Mouse (Mus musculus): ENCODE measurements around the gene Hyal3.
"Not testable (repeated sequence)": the region's sequence is repeated elsewhere in the genome, so short reads cannot be mapped to it uniquely, and the experiment has no call there.

Hyal3 gene

DNA sequence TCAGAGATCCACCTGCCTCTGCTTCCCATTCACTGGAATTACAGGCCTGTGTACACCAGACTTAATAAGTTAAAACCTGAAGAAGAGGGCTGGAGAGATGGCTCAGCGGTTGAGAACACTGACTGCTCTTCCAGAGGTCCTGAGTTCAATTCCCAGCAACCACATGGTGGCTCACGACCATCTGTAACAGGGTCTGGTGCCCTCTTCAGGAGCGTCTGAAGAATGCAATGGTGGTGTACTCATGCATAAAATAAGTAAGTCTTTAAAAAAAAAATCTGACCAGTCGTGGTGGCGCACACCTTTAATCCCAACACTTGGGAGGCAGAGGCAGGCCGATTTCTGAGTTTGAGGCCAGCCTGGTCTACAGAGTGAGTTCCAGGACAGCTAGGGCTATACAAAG lies 6.8 kb upstream of the Hyal3 start:
- DNase-seq, result not testable (repeated sequence)

DNA sequence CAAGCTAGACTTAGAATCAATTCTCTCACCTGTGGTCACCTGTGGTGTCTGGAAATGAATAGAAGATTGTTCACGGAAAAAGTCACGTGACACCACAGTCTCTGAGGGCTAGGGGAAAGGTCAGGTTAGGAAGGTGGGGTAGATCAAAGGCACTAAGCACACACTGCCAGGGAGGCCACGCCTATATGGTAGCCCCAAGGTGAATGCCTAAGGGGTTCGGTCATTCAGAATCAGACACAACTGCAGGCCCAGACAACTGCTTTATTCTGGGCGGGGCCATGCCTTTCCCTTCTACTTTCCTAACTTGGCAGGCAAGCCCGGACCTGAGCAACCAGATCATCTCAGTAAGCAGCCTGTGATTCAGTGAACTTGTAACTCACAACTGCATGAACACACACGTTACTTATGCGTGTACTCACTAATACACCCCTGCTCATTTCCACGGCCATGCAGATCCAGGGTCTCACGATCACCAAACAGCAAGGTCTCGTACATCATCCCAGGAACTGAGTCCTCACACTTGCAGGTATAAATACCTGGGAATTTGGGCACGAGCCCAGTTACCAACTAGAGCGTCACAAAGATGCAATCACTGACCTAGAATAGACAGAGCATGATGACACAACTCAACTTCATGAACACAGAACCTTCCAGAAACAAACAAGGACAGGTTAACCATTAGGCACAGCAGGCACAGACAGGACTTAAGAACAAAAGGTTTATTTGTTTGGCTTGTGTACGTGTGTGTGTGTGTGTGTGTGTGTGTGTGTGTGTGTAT lies 4.8 kb upstream of the Hyal3 start:
- no peak for DNase-seq

DNA sequence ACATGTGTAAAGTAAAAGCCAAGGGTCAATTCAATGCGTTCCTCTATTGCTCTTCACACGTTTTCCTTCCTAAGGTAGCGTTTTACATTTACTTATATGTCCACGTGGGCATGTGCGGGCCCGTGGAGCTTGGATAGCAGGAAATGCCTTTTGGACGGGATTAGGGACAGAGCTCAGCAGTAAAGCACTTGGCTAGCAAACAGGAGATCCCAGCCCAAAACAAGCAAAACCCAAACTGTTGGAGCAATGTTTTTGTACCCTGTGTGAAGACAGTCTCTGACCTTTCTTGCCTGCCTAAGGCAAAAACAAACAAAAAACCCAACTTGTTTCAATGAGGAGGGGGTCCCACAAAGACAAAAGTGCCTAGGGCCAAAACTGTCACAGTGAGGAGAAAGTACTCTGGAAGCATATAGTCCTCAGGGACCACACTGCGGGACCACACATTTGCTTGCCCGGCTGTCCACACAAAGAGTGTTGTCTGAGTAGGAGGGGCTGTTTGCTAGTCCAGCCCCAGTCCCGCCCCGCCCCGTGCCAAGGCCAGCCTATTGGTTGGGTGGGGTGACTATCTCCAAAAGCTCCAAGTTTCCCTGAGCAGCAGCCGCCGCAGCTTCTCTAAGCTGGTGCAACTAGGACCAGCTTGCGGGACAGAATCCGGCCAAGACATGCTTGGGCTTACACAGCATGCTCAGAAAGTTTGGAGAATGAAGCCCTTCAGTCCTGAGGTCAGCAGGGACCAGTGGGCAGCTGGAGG lies 4.1 kb upstream of the Hyal3 start, which contains the start of gene Hyal1:
Gene Hyal1 (plus strand): TSS at position 571 of the 751 bp plus-strand sequence.
- peak; percentile 90 for DNase-seq

- DNase-seq, result no peak
These were observed 2.7 kb upstream of the Hyal3 start for GRCm38 (mm10) chr9:107577871-107578270.

DNA sequence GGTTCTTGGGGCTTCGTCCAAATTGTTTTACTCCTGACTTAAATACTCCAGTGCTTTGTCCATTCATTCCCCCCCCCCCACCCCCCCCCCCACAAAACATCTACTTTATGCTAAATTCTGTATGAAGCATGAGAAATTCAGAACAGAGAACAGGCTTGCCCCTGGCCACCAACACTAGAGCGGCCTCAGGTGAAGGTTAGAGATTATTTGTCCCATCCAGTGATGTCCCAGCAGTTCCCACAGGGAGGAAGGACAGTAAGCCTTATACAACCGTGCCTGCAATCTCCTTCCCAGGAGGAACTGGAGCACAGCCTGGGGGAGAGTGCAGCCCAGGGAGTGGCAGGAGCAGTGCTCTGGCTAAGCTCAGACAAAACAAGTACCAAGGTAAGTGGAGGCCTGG lies 2.0 kb upstream of the Hyal3 start, which contains the start of gene Naa80:
Gene Naa80 (plus strand): TSS at position 301 of the 400 bp plus-strand sequence.
- DNase-seq, result no peak

GRCm38 (mm10) chr9:107579023-107579900 lies 1.4 kb upstream of the Hyal3 start:
- DNase-seq, result no peak

DNA sequence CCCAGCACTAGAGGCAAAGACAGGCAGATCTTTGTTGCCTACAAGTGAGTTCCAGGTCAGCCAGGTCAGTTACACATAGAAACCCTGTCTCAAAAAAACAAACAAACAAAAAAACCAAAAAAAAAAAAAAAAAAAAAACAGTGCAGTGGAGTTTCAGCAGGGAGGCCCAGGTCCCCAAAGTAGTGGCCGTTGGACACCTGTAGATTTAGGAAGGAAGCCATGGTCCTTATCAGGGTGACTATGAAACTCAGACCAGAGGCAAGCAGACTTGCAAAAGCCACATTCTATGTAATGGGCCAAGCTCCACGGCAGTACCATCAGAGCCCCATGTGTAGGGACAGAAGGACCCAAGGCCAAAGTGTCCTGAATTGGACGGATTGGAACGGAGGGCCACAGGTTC lies 966 bp downstream of the Hyal3 start:
- DNase-seq, result no peak

- DNase-seq, result no peak
These were observed 2.0 kb downstream of the Hyal3 start for GRCm38 (mm10) chr9:107582509-107583062.

GRCm38 (mm10) chr9:107583174-107583573 lies 2.6 kb downstream of the Hyal3 start:
- no peak for DNase-seq

- no peak for DNase-seq
These were observed 5.9 kb downstream of the Hyal3 start for GRCm38 (mm10) chr9:107586504-107586903.

DNA sequence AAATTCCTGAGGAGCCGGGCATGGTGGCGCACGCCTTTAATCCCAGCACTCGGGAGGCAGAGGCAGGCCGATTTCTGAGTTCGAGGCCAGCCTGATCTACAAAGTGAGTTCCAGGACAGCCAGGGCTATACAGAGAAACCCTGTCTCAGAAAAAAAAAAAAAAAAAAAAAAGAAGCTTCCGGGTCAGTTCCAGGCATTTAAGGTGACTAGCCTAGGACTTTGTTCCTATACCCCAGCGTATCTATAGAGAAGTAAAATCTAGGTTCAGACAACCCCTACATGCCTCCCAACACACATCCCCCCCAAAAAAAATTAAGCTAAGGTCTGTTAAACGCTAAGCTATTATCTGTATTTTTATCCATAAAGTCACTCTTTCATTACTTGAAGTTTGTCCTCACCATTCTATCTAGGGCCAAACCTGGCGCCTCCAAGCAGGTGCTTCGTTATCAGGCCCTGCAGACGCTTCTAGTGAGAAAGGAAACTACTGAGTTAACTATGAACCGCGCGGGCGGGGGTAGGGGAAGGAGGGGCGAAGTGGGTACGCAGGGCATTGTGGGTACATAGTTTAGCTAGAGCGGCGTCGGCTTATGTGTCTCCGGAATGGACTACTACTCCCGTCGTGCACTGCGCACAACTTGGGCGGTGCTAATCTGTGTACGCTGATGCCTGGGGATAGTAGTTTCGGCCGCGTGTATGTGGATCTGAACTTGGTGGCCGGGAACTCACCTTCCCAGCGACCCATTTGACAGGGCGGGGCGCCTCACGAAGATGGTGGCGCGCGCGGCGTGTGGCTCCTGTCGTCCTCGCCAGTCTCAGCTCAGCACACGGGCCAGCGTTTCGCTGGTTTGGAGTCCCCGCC lies 6.6 kb downstream of the Hyal3 start, which contains the start of gene Ifrd2:
Gene Ifrd2 (plus strand): TSS at position 669 of the 859 bp plus-strand sequence.
- DNase-seq, result peak; percentile 99

DNA sequence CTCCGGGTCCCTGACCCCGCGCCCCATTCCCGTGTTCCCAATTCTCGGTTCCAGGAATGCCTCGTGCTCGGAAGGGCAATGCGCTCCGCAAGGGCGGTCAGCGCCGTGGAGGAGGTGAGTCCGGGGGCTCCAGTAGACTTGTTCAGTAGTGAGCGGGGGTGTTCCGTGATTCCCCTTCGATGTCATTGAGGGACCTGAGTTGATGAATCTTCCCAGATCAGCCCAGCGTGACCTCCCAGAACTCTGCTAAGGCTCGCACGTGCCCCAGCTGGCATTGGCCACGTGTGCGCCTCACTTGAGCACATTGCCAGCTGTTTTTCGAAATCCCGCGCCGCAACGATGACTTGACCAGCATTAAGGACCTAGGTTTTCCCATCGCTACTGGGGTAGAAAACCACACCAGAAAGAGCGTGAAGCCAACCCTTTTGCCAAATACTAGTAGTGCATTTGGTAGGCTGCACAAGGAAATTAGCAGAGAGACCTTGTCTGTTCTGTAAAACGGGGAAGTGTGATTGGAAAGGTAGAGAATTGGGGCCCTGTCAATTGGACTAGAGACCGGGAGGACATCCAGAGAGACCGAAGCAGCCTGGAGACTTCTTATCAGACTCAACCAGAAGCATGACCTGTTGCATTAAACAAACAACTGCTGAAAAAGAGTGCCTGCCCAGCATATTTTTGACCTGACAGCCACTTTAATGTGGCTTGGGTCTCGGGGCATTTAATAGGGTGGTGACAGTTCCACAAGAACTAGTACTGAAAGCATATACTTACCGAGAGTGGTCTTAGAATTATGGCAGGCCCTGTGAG lies 7.4 kb downstream of the Hyal3 start:
- DNase-seq, result no peak

DNA sequence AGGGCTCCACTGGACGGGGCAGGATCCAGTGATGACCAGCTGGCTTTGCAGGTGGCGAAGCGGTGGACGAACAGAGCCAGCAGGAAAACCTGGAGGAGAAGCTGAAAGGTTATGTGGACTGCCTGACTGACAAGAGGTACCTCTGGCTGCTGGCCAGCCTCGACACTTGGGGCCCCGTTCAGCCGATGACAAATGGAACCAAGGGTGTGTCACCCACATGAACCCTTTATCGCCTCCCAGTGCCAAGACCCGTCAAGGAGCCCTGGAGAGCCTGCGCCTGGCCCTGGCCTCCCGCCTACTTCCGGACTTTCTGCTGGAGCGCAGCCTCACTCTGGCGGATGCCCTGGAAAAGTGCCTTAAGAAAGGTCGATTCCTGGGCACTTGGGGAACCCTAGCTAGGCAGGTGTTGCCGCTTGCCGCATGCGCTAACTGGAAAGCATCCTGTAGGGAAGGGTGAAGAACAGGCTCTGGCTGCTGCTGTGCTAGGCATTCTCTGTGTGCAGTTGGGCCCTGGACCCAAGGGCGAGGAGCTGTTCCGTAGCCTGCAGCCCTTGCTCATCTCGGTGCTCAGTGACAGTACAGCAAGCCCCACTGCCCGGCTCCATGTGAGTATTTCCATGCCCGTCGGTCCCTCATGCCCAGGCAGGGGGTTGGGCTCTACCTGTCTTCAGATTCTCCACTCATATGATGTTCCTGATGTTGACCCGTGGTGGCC lies 9.6 kb downstream of the Hyal3 start:
- DNase-seq, result peak; percentile 59

DNA sequence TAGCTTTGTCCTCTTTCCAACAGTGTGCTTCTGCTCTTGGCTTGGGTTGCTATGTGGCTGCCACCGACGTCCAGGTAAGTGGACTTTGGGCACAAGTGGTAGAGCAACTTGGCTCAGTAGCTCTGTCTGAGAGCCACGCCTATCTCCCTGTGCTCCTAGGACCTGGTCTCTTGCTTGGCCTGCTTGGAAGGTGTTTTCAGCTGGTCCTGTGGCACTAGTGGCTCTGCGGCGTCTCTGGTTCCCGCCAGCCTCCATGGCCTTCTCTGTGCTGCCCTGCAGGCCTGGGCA lies 10.1 kb downstream of the Hyal3 start:
- DNase-seq, result no peak

GRCm38 (mm10) chr9:107593101-107593976 lies 12.7 kb downstream of the Hyal3 start:
- peak; percentile 77 for DNase-seq

DNA sequence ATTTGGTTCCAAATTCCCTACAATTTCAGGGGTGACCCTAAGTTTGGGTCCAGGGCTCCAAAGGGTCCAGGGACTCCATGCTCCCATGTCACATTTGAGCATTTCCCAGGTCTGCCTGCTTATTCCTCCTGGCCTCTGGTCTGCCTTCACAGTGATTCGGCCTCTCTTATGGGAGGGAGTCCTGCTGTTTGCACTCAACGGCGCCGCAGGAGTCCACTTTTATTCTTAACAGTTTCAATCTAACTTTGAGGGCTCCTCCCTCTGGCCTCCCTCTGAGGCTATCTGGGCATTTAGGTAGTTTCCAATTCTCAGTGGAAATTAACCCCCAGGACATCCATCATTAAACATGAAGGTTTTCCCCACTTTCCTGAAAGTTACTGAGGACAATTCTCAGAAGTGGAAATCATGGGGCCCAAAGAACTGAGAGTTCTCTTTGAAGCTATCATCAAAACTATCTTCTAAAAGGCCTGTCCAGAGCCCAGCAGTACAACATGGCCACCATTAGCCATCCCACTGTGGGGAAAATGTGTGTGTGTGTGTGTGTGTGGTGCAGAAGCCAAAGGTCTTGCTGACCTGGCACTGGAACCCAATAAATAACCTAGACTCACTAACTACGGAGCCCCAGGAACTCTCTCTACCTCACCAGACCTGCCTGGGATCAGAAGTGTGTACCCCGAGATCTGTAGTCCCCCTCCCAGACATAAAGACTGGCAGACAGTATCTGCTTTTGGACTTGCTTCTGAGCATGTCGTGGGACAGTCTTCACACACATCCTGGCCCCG lies 13.9 kb downstream of the Hyal3 start:
- DNase-seq, result no peak

DNA sequence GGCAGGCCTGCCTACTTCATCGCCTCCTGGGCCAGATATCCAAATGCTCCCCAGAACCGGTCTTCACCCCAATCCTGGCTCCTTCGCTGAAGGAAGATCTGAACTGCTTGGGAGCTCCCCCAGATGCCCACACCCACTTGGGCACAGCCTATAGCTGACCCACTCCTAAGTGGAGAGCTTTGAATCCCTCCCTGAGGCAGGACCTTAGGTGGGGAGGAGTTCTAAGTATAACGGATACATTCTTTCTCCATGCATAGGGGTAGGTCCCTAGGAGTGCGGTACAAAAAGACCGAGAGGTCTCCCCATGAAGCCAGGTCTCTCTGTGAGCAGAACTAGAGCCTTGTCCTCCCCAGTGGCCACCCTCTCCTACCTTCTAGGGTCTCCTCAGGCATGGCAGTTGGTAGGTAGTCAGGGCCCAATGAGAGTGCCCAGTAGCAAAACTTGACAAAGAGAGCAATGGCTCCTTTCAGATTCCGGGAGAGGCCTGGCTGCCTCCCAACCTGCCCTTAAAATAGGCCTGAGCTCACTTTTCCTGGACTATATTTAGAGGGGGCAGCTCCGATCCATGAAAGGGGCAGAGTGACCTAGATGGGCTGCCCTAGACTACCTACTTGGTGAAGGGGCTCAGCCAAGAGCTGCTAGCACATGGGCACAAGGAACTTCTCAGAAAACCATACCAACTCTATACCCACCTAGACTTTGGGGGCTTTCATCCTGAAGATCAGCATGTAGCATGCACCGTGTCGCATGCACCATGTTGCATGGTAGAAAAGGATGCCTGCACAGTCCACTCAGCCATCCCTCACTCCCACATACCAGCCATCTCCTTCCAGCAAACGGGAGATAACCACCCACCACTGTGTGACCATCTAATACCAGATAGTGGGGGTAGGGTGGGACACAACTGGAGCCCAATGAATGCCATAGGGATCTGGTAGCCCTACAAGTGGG lies 16.3 kb downstream of the Hyal3 start:
- DNase-seq, result no peak

All from kidney, postnatal 14 days (tissue).